Mouse (Mus musculus): Measurements from ENCODE around the gene Mtmr14. TPM values are rescaled to one million over a fixed set of nuclear protein-coding genes. Genes with fewer than 3 reads are reported as not detected.

Gene Mtmr14
- polyA plus RNA-seq, 1 experiment from 2014 or later, result 15.1 TPM

GRCm38 (mm10) chr6:113267988-113268387, 30.3 kb downstream of the Mtmr14 start:
- Histone ChIP-seq H3K9ac (replicated peaks) (no peak overlapping the region), H3K27ac (ENCODE audit: low read depth) (no peak overlapping the region), H3K4me3 (ENCODE audit: low read depth, low read length) (no peak overlapping the region), H3K27me3 (ENCODE audit: insufficient read depth, low read length) (no peaks in the 10 kb centered on the region), H3K4me1 (ENCODE audit: insufficient read depth) (no peaks in the 10 kb centered on the region), H3K36me3 (replicated peaks; ENCODE audit: insufficient read depth, low read length) (peaks cover 83% of the 10 kb centered on the region), H3K4me2 (ENCODE audit: low read depth, low read length) (no peak overlapping the region), H3K9me3 (ENCODE audit: low read length) (no peaks in the 10 kb centered on the region)
- WGBS (ENCODE audit: insufficient replicate concordance), result 88% methylated on average over 1 of the region's 1 CpGs
- ATAC-seq (no peak), DNase-seq (no peak)
- TF ChIP-seq CTCF (IDR thresholded peaks at IDR 0.05; ENCODE audit: low read depth), result no peak
- no peak for TF ChIP-seq EP300 (IDR thresholded peaks at IDR 0.05; ENCODE audit: low read depth)

GRCm38 (mm10) chr6:113272365-113272764, 34.7 kb downstream of the Mtmr14 start:
- no peaks in the 10 kb centered on the region for H3K27me3 ChIP-seq (ENCODE audit: insufficient read depth, low read length)
- H3K9ac ChIP-seq (replicated peaks), result no peak overlapping the region
- H3K9me3 ChIP-seq (ENCODE audit: low read length), result no peaks in the 10 kb centered on the region
- ATAC-seq (no peak), DNase-seq (no peak)
- 83% methylated on average over 3 of the region's 3 CpGs for WGBS (ENCODE audit: insufficient replicate concordance)
- peaks cover 70% of the 10 kb centered on the region for H3K36me3 ChIP-seq (replicated peaks; ENCODE audit: insufficient read depth, low read length)
- H3K27ac ChIP-seq (ENCODE audit: low read depth), result no peak overlapping the region
- no peak overlapping the region for H3K4me3 ChIP-seq (ENCODE audit: low read depth, low read length)
- TF ChIP-seq EP300 (IDR thresholded peaks at IDR 0.05; ENCODE audit: low read depth), result no peak
- TF ChIP-seq CTCF (IDR thresholded peaks at IDR 0.05; ENCODE audit: low read depth), result no peak
- no peaks in the 10 kb centered on the region for H3K4me1 ChIP-seq (ENCODE audit: insufficient read depth)
- no peak overlapping the region for H3K4me2 ChIP-seq (ENCODE audit: low read depth, low read length)

- H3K9me3 ChIP-seq (ENCODE audit: low read length), result no peaks in the 10 kb centered on the region
- H3K27ac ChIP-seq (ENCODE audit: low read depth), result no peak overlapping the region
- no peak for ATAC-seq
- H3K27me3 ChIP-seq (ENCODE audit: insufficient read depth, low read length), result peaks cover 3% of the 10 kb centered on the region; the same call in 1 of the 2 replicates
- peaks cover 38% of the 10 kb centered on the region for H3K36me3 ChIP-seq (replicated peaks; ENCODE audit: insufficient read depth, low read length)
- TF ChIP-seq EP300 (IDR thresholded peaks at IDR 0.05; ENCODE audit: low read depth) (no peak), CTCF (IDR thresholded peaks at IDR 0.05; ENCODE audit: low read depth) (no peak)
- H3K4me2 ChIP-seq (ENCODE audit: low read depth, low read length), result no peak overlapping the region
- no peaks in the 10 kb centered on the region for H3K4me1 ChIP-seq (ENCODE audit: insufficient read depth)
- H3K9ac ChIP-seq (replicated peaks), result no peak overlapping the region
- no peak overlapping the region for H3K4me3 ChIP-seq (ENCODE audit: low read depth, low read length)
- WGBS (ENCODE audit: insufficient replicate concordance), result 80% methylated on average over 4 of the region's 4 CpGs
- no peak for DNase-seq
These were observed 39.2 kb downstream of the Mtmr14 start for GRCm38 (mm10) chr6:113276846-113277245.

- Histone ChIP-seq H3K4me2 (ENCODE audit: low read depth, low read length) (no peak overlapping the region), H3K4me1 (ENCODE audit: insufficient read depth) (peaks cover 3% of the 10 kb centered on the region; the same call in 1 of the 2 replicates), H3K9me3 (ENCODE audit: low read length) (no peaks in the 10 kb centered on the region), H3K36me3 (replicated peaks; ENCODE audit: insufficient read depth, low read length) (peaks cover 14% of the 10 kb centered on the region), H3K27me3 (ENCODE audit: insufficient read depth, low read length) (peaks cover 28% of the 10 kb centered on the region), H3K9ac (replicated peaks) (no peak overlapping the region), H3K4me3 (ENCODE audit: low read depth, low read length) (no peak overlapping the region), H3K27ac (ENCODE audit: low read depth) (no peak overlapping the region)
- WGBS (ENCODE audit: insufficient replicate concordance), result 76% methylated on average over 6 of the region's 6 CpGs
- DNase-seq, result no peak
- TF ChIP-seq CTCF (IDR thresholded peaks at IDR 0.05; ENCODE audit: low read depth) (no peak), EP300 (IDR thresholded peaks at IDR 0.05; ENCODE audit: low read depth) (no peak)
- ATAC-seq, result no peak
These were observed 44.0 kb downstream of the Mtmr14 start for GRCm38 (mm10) chr6:113281676-113282075.

- Histone ChIP-seq H3K27me3 (ENCODE audit: insufficient read depth, low read length) (peaks cover 28% of the 10 kb centered on the region), H3K36me3 (replicated peaks; ENCODE audit: insufficient read depth, low read length) (peaks cover 11% of the 10 kb centered on the region), H3K4me3 (ENCODE audit: low read depth, low read length) (no peak within 1 kb of the TSS), H3K9ac (replicated peaks) (no peak within 1 kb of the TSS), H3K4me2 (ENCODE audit: low read depth, low read length) (no peak within 1 kb of the TSS), H3K9me3 (ENCODE audit: low read length) (no peaks in the 10 kb centered on the region), H3K27ac (ENCODE audit: low read depth) (no peak within 1 kb of the TSS), H3K4me1 (ENCODE audit: insufficient read depth) (peaks cover 3% of the 10 kb centered on the region; the same call in 1 of the 2 replicates)
- ATAC-seq, result no peak
- TF ChIP-seq EP300 (IDR thresholded peaks at IDR 0.05; ENCODE audit: low read depth), result no peak
- TF ChIP-seq CTCF (IDR thresholded peaks at IDR 0.05; ENCODE audit: low read depth), result no peak
- WGBS (ENCODE audit: insufficient replicate concordance), result 7% methylated on average over 37 of the region's 37 CpGs
- DNase-seq, result peak; percentile 23
These were observed 44.6 kb downstream of the Mtmr14 start, which contains the start of gene Cpne9 for GRCm38 (mm10) chr6:113282101-113282802. Gene Cpne9, plus strand, starts transcription at chr6:113282307.

- no peak for TF ChIP-seq CTCF (IDR thresholded peaks at IDR 0.05; ENCODE audit: low read depth)
- no peak for TF ChIP-seq EP300 (IDR thresholded peaks at IDR 0.05; ENCODE audit: low read depth)
- WGBS (ENCODE audit: insufficient replicate concordance), result 5% methylated on average over 22 of the region's 22 CpGs
- H3K4me3 ChIP-seq (ENCODE audit: low read depth, low read length), result no peak overlapping the region
- DNase-seq (no peak), ATAC-seq (no peak)
- H3K9me3 ChIP-seq (ENCODE audit: low read length), result no peaks in the 10 kb centered on the region
- peaks cover 3% of the 10 kb centered on the region; the same call in 1 of the 2 replicates for H3K4me1 ChIP-seq (ENCODE audit: insufficient read depth)
- no peak overlapping the region for H3K9ac ChIP-seq (replicated peaks)
- peaks cover 5% of the 10 kb centered on the region; the same call in 1 of the 2 replicates for H3K36me3 ChIP-seq (replicated peaks; ENCODE audit: insufficient read depth, low read length)
- peaks cover 28% of the 10 kb centered on the region for H3K27me3 ChIP-seq (ENCODE audit: insufficient read depth, low read length)
- no peak overlapping the region for H3K4me2 ChIP-seq (ENCODE audit: low read depth, low read length)
- H3K27ac ChIP-seq (ENCODE audit: low read depth), result no peak overlapping the region
These were observed 45.3 kb downstream of the Mtmr14 start for GRCm38 (mm10) chr6:113282969-113283368.
